Mouse (Mus musculus) frontal cortex, postnatal 10 days (tissue): Measurements from ENCODE around the gene Kctd19.

Experiments
- DNase-seq, 2 experiments: peaks; one replicate each; pipeline ENCODE4 v3.0.0; 2022; ENCODE audit warnings: low spot score in 2 of 2, mixed read lengths in 1 of 2

Kctd19 gene

DNA sequence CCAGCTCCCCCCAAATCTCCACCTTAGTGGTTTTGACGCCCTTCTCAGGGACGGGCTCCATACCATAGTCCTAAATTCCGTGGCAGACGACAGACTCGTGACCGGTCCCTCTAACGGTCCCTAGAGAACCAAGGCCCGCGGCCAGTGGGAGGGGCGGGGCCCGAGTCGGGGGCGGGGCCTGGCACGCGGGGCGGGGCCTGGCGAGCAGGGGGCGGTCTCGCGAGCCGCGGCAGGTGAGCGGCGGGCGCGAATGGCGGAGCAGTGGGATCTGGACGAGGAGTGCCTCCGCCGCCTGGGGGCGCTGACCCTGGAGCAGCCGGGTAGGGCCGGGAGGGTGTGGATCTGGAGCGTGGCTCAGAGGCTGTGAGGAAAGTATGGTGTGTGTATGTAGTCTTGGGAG, at the start of gene Kctd19, which contains the start of gene Lrrc36:
Kctd19 (minus strand) TSS at position 112 of the 400 bp plus-strand sequence.
Lrrc36 (plus strand) TSS at position 181 of the 400 bp plus-strand sequence.
- DNase-seq: no peak

DNA sequence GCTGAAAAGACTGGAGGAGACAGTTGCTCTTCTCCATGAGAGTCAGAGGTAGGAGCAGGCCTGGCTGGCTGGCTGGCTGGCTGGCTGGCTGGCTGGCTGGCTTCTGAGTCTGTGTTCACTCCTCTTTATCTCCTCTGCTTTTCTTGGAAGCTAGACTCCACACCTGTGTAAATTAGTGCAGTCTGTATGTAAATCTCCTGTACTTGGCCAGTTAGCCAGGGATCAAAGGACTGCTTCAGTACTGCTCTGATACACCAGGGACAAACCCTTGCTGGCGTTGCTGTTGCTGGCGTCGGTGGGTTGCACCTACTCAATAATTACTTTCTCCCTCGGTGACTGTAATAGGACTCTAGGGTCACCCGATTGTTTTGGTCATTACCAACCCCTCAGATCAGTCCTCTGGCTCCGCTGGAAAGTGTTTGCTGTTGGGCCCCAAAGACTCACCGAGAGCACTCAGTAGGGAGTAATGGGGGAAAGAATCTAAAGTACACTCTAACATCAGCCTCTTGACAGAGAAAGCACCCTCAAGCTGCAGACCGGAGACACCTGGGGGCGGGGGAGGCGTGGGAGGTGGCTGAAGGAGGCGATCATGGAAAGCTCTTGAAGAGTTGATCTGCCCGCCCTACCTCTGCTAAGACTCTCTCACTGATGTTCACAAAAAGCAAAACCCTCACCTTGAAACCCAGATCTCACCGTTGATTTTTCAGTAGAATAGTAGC, 47.9 kb upstream of the Kctd19 start:
- DNase-seq: no peak

DNA sequence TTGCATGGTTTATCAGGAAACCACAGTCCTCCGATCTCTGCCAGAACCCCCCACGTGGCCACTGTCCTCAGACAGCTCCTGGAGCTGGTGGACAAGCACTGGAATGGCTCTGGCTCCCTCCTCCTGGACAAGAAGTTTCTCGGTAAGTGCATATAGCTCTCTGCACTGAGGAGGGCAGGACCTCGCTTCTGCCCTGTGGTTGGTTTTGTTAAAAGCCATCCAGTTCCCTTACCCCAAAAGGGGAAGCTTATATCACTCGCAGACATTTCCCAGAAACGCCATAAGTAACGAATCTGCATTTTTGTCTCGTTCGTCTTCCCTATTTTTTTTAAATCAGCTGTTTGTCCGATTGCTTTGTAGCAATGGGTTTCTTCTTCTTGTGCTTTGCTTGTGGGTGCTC, 41.9 kb upstream of the Kctd19 start:
- DNase-seq: no peak

DNA sequence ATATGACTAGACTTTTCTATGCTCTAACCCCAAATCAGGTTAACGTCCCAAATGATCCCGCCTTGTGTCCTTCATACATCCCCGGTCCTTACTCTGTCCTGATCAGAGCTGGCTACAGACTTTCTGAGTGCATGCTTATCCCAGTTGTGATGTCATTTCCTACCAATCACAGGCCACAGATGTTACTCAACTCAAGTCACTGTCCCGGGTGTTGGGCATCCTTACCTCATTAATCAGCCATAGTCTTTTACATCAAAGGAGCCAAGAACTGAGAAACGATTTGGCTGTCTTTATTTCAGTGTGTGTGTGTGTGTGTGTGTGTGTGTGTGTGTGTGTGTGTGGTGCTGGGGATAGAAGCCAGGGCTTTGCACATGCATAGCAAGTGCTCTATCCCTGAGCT, 40.8 kb upstream of the Kctd19 start:
- no peak for DNase-seq

DNA sequence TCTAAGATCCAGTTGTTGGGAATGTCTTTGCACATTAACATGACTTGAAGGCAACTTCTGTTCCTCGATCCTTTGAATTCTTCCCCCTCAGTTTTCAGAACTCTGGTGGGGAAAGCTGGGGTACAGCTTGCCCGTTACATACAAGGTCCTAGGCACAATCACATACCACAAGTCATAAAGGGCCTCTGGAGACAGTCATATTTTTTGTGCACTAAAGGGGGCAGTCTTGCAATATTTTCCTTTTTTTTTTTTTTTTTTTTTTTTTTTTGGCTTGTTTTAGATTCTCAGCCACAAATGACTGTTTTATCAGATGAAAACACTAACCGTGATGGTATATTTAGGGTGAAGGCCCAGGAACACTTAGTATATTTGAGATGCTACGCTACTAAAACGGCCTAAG, 40.0 kb upstream of the Kctd19 start:
- no peak for DNase-seq

DNA sequence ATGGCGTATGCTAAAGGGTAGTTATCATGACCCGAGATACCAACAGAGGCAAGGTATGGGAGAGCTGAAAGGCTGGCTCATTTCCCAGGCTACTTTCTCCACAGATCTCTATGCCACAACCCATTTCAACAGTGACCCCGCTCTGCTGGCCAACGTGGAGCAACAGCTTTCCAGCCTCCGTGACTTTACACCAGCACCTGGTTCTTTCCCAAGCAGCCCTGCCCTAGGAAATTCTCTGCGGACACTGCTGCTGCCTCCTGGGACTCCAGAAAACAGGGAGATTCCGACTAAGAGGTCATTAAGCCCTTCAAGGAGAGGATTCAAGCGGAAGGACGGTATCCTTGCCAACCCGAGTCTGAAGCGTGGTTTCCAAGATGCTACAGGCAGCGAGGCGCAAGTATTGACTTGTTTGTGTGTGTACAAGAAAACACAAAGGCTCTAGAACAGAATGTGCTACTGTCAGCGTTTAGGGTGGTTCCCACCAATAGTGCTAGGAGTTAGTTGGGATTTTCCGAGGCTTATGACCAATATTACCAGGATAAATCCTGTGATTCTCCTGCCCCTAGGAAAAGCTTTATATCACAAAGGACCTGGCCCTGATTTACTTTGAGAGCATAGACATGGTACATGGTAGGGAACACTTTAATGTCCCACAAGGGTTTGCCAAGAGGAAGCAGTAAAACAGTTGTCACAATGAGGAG, 38.8 kb upstream of the Kctd19 start:
- DNase-seq: no peak

DNA sequence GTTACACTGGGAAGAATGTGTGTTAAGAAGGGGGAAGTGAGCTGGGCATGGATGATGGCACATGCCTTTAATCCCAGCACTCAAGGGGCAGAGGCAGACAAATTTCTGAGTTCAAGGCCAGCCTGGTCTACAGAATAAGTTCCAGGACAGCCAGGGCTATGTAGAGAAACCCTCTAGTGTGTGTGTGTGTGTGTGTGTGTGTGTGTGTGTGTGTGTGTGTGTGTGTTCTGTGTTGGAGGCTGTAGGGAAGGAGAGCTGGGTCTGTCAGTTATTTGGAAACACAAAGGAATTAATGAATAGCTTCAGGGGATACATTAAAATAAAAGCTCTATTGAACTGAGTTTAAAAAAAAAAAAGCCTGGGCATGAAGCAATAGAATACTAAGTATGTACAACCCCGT, 37.7 kb upstream of the Kctd19 start:
- no peak for DNase-seq

DNA sequence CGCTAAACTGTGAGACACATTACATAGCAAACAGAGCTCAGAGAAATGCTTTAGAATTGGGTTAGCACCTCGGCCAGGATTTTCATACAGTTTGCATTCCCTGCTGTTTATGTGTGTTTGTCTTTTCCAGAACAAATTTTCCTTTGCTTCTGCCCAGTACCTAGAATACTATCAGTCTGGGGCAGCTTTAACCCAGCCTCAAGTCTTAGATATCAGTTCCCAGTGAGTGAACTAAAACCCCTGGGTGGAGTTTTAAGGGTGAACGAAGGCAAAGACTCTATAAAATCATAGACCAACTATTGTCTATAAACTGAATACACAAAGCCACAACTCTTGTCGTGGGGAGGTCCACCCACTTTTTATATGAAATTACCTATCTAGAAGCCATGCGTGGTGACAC, 35.3 kb upstream of the Kctd19 start:
- DNase-seq: no peak

DNA sequence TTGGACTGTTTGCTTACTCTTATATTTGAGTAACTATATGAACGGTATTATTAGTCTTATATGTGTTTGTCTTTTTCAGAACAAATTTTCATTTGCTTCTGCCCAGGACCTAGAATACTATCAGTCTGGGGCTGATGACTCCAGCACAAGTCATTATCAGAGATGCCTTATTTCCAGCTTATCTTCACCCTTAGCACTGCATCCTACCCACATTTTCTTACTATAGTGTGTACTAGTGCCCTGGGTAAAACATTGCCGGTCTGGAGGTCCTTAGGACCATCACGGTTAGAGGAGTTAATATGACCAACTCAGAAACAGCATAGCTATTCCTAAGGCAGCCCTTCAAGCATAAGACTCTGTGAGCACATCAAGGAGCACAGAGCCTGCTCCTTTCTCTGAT, 34.9 kb upstream of the Kctd19 start:
- no peak for DNase-seq

DNA sequence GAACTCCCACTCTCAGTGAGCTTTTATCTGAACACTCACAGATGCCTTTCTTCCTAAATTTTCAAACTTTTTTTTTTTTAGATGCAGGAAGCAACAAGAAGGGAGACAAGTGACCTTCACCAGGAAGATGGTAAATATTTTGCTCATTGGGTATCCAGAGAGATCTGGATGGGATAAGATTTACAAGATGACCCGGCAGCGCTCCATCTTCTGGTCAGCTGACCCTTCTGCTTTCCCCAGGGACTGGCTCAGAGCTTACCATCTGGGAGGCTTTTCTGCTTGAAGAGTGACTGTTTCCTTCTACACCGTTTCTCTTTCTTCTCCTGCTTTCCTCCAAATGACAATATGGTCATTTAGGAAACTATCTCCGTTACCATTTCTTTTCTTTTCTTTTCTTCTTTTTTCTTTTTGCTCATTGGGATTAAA, 32.8 kb upstream of the Kctd19 start:
- no peak for DNase-seq

DNA sequence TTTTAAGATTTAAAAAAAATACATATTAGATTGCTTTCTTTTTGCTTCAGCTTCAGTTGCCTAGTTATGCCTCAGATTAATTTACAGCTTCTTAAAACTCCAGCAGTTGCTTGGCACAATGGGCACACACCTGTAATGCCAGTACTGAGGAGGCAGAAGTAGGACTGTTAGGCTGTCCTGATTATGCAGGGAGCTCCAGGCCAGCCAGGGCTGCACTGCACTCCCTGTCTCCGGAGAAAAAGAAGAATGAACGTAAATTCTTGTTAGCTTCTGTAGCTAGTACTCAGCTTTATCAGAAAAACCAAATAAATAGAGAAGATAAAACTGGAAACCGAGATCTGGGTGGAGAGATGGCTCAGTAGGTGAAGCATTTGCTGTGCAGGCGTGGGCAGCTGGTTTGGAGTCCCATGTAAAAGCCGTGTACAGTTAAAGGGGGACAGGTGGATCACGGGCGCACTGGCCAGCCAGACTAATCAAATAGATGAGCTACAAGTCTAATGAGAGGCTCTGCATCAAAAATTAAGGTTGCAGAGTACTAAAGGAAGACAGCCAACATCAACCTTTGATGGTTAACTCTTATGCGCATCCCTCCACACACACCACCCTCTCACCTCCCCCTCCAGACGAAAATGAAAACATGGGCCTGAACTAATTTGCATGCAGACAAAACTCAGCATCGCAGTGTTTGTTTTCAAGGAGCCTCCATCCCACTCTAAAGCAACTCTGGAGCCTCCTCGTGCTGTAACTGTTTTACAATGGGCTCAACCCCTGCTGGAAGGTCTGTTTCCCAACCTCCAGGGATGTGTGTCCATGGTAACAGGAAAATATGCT, 32.2 kb upstream of the Kctd19 start:
- DNase-seq: no peak

DNA sequence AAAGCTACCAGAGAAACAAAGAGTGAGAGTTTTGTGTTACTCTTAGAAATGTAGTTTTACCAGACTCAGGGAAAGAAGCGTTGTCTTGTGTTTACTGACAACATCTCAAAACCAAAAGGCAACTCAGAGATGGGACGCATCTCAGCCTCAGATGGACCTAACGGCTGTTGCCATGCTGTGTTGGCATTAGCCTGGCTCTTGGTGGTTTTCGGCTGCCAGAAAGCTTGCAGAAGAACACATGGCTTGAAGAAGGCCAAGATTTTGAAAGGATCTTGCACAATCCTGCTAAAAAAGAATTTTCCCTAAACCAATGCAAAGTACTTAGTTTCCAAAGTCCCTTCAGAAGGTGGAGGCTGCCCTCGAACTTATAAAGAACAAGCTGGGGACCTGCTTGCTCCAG, 29.4 kb upstream of the Kctd19 start:
- DNase-seq: no peak

DNA sequence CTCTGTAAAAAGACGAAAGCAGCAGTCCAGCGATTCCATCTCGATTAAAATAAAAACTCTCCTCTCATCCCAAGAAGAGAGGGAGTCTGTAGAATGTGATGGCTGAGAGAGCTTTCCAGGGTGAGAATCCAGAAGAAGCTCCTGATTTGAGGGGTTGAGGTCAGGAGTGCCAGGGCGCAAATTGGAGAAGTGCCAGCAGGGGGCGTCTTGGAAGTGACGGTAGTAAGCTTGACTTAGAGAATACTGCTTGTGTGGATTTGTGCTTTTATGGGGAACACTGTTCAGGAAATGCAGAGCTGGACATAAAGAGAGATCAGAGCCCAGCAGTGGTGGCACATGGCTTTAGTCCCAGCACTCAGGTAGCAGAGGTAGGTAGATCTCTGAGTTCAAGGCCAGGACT, 28.1 kb upstream of the Kctd19 start:
- no peak for DNase-seq

DNA sequence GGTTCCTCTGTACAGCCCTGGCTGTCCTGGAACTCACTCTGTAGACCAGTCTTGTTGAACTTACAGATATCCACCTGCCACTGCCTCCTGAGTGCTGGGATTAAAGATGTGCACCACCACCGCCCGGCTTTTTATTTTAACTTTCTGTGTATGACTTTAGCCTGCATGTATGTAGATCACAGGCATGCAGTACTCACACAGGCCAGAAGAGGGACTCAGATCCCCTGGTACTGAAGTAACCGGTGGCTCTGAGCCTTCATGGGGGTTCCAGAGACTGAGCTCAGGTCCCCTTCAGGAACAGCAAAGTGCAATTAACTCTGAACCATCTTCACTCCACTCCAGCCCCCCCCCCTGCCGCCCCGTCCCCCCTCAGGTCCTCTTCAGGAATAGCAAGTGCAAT, 25.6 kb upstream of the Kctd19 start:
- DNase-seq: no peak

DNA sequence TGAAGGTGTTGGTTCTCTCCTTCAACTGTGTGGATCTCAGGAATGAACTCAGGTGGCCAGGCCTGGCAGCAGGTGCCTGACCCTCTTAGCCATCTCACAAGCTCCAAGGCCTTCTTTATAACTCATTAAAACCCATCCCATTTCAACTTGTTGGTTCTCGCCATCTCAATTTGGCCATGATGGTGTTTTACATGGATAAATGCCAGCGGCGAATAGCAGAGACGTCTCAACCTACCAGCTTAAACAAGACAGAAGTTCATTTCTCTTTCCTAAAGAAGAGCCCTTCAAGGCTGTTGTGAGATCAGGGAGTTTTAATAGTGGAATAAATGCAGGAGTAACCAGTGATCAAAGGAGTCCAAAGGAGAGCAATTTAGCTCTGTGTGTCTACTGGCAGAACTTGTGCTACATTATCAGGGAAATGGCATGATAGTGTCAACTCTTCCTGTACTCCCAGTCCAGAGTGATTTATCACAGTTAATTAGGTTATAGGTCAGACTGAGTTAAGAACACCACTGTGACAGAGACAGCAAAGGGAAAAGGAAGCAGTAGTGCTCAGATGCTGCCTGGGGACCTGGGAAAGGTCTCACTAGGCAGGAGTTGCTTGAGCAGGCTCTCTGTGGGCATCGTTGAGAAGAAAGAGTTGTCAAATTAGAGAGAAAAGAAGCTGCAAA, 23.9 kb upstream of the Kctd19 start:
- no peak for DNase-seq

DNA sequence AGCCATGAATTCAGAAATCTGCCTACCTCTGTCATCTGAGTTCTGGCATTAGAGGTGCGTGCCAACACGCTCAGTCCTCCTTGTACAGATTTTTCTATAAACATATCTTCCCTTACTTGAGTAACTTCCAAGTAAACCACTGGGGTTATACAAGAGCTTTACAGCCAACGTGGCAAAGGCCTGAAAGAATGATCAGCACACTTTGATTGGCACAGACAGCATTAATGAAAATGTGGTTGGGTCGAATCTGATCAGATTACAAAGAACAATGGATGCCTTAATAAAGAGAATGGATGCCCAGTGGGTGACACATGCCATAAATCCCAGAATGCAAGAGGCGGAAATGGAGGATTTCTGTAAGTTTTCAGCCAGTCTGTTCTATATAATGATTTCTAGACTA, 22.9 kb upstream of the Kctd19 start:
- DNase-seq: no peak

DNA sequence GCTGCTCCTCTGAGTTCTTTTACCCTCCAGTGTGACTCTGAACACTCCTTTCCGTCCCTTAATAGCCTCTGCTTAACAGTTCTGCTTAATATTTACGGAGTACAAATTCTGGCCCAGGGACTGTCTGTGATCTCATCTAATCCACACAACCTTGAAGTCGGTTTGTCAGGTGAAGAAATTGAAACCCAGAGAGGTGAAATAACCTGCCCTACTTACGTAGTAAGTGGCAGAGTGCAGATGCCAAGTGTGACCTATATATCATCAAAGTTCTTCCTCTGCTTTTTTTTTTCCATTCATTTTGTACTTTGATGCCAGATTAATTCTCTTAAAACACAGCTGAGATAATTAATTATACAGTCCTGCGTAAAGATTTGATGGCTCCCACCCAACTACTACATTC, 20.8 kb upstream of the Kctd19 start:
- DNase-seq: no peak

DNA sequence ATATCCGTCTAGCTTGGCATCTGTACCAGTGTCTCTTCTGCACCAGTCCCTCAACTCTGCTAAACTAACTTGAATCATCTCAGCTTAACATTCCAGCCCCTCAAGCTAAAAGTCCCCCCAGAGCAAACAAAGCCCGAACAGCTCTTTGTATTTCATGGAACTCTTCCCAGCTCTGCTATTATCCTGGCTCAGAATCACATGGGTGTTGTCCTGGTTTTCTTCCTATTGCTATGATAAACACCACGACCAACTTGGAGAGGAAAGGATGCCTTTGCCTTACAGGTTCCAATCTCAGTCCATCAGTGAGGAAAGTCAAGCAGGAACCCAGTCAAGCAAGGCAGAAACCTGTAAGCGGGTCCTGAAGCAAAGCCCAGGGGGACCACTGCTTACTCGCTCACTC, 20.2 kb upstream of the Kctd19 start:
- no peak for DNase-seq

DNA sequence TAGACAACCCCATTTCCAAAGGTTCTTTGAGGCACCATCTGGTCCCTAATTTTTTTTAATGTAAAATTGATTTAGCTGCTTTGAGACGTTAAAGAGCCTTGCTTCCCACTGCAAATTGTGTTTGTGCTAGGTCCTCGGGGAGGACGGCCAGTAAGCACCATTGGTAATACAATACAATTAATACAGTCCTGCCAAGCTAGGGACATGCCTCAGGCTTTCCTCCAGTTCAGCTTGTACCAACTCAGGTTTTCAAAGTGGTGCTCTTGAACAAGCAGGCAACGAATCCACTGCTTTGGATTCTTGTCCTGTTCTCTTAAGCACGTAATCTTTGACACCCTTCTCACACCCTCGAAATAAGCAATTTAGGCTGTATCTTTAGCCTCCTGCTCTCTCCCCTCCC, 19.7 kb upstream of the Kctd19 start:
- no peak for DNase-seq

DNA sequence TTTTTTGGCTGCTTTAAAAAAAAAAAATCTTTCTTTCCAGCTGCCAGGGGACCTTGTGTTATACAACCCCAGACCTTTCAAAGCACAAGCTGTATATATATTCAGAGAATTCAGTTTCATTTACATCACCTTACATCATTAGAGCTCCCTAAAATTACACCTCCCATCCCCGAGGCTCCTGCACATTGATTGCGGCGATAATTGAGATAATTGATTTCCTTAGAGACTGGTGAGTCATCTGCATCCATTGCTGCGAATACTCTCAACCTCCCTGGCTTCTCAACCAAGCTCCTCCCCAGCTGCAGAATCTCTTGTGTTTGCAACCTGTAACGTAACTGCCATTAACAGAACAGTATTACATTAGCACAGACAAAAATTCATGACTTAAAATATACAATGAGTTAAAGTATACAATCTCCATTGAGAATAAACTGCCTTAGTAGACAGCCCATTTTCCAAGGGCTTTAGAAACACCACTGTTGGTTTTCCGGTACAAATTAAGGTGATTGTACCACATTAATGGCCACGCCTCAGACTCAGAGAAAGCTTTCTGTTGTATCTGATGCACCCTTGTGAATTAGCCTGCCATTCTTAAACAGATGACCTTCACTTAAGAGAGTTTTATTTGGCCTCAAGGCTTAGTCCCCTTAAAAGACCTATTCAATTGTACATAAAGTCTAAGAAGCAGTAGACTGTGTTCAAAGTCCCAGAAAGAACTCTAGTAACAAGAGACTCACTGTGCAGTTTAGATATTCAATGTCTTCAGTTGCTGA, 18.6 kb upstream of the Kctd19 start:
- no peak for DNase-seq

DNA sequence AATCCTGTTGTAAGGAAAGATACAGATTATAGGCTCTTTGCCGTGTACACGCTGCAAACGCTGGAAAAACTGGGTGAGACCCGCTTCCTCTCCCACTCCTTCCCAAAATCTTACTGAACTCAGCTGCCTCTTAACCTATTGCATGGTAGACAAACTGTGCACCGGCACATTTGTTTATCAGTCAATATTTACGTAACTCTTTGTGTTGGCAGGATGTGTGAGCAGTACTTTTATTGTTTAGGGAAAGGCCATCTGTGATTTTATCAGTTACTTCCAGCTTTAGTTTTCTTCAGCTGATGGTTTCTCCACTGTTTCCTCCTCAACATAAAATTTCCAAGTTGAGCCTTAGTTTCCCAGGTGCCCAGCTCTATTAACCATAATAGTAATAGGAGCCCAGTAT, 13.6 kb upstream of the Kctd19 start:
- DNase-seq: no peak
